Mouse (Mus musculus): ENCODE results near the gene Atp2c2. TPM values are rescaled to one million over a fixed set of nuclear protein-coding genes. Genes with fewer than 3 reads are reported as not detected.

Gene Atp2c2
- total and polyA plus RNA-seq, 3 experiments = 0.27 to 0.58 TPM; not detected in 1

- H3K4me1 ChIP-seq (ENCODE audit: control insufficient read depth in 1 of 2, insufficient read depth in 2 of 2, low read length in 2 of 2) = no peaks in the 10 kb centered on the region
Measured at GRCm38 (mm10) chr8:119709703-119710093, 9.9 kb downstream of the Atp2c2 start.

GRCm38 (mm10) chr8:119712226-119712625 is 12.4 kb downstream of the Atp2c2 start:
- no peak for DNase-seq (ENCODE audit: low read depth, low spot score)
- Histone ChIP-seq H3K9me3 (replicated peaks; ENCODE audit: insufficient read depth, low read length) (no peaks in the 10 kb centered on the region), H3K36me3 (ENCODE audit: control insufficient read depth in 1 of 2, insufficient read depth in 2 of 2, low read length in 2 of 2) (no peaks in the 10 kb centered on the region), H3K9ac (ENCODE audit: control insufficient read depth, low read depth, low read length, poor library complexity, severe bottlenecking) (no peak overlapping the region), H3K4me1 (ENCODE audit: control insufficient read depth in 1 of 2, insufficient read depth in 2 of 2, low read length in 2 of 2) (no peaks in the 10 kb centered on the region), H3K27ac (ENCODE audit: control insufficient read depth, low read depth, low read length) (no peak overlapping the region), H3K79me2 (ENCODE audit: control insufficient read depth, insufficient read depth, low read length, poor library complexity) (no peaks in the 10 kb centered on the region), H3K27me3 (ENCODE audit: control insufficient read depth in 1 of 2, insufficient read depth in 2 of 2, low read length in 2 of 2) (peaks cover 6 to 17% of the 10 kb centered on the region in 2 experiments; a peak in 3 of 4 replicates), H3K4me3 (ENCODE audit: control insufficient read depth in 1 of 2, insufficient read depth in 1 of 2, low read depth in 2 of 2, low read length in 2 of 2) (no peak overlapping the region)
- no peak for TF ChIP-seq MAFK (IDR thresholded peaks at IDR 0.05; ENCODE audit: borderline replicate concordance, low read depth, low read length)
- no peak for TF ChIP-seq ZKSCAN1 (IDR thresholded peaks at IDR 0.05; ENCODE audit: low read depth, low read length)

More at GRCm38 (mm10) chr8:119709703-119710093, 9.9 kb downstream of the Atp2c2 start:
- Histone ChIP-seq H3K27ac (ENCODE audit: control insufficient read depth, low read depth, low read length) (no peak overlapping the region), H3K27me3 (ENCODE audit: control insufficient read depth in 1 of 2, insufficient read depth in 2 of 2, low read length in 2 of 2) (peaks cover 3 to 8% of the 10 kb centered on the region in 2 experiments; a peak in 2 of 4 replicates), H3K9me3 (replicated peaks; ENCODE audit: insufficient read depth, low read length) (no peaks in the 10 kb centered on the region), H3K4me3 (ENCODE audit: control insufficient read depth in 1 of 2, insufficient read depth in 1 of 2, low read depth in 2 of 2, low read length in 2 of 2) (no peak overlapping the region), H3K79me2 (ENCODE audit: control insufficient read depth, insufficient read depth, low read length, poor library complexity) (no peaks in the 10 kb centered on the region), H3K9ac (ENCODE audit: control insufficient read depth, low read depth, low read length, poor library complexity, severe bottlenecking) (no peak overlapping the region), H3K36me3 (ENCODE audit: control insufficient read depth in 1 of 2, insufficient read depth in 2 of 2, low read length in 2 of 2) (no peaks in the 10 kb centered on the region)
- TF ChIP-seq HCFC1 (IDR thresholded peaks at IDR 0.05; ENCODE audit: low read depth, low read length) = no peak
- no peak for TF ChIP-seq POLR2AphosphoS5 (IDR thresholded peaks at IDR 0.05; ENCODE audit: borderline replicate concordance, low read depth, low read length)
- no peak for TF ChIP-seq POLR2A (IDR thresholded peaks at IDR 0.05; ENCODE audit: control insufficient read depth in 1 of 2, insufficient read depth in 1 of 2, low read depth in 1 of 2, low read length in 2 of 2, poor library complexity in 1 of 2)
- no peak for TF ChIP-seq MEF2A (IDR thresholded peaks at IDR 0.05; ENCODE audit: extremely low read depth, insufficient replicate concordance, low read depth, low read length, poor library complexity, severe bottlenecking)
- DNase-seq (ENCODE audit: low read depth, low spot score) = no peak

GRCm38 (mm10) chr8:119713421-119713820 is 13.6 kb downstream of the Atp2c2 start:
- DNase-seq (ENCODE audit: low read depth, low spot score) = no peak
- no peak overlapping the region for H3K27ac ChIP-seq (ENCODE audit: control insufficient read depth, low read depth, low read length)
- H3K79me2 ChIP-seq (ENCODE audit: control insufficient read depth, insufficient read depth, low read length, poor library complexity) = no peaks in the 10 kb centered on the region
- H3K4me3 ChIP-seq (ENCODE audit: control insufficient read depth in 1 of 2, insufficient read depth in 1 of 2, low read depth in 2 of 2, low read length in 2 of 2) = no peak overlapping the region
- H3K36me3 ChIP-seq (ENCODE audit: control insufficient read depth in 1 of 2, insufficient read depth in 2 of 2, low read length in 2 of 2) = no peaks in the 10 kb centered on the region; a peak in 1 of 4 replicates
- no peak overlapping the region for H3K9ac ChIP-seq (ENCODE audit: control insufficient read depth, low read depth, low read length, poor library complexity, severe bottlenecking)
- TF ChIP-seq BHLHE40 (IDR thresholded peaks at IDR 0.05; ENCODE audit: borderline replicate concordance, low read depth, low read length) (no peak), USF1 (IDR thresholded peaks at IDR 0.05; ENCODE audit: low read depth, low read length) (no peak), UBTF (IDR thresholded peaks at IDR 0.05; ENCODE audit: borderline replicate concordance, insufficient read depth, low read depth, low read length) (no peak), CTCF (IDR thresholded peaks at IDR 0.05 in 2 of 3, conservative IDR thresholded peaks at IDR 0.05 in 1 of 3; ENCODE audit: control insufficient read depth in 1 of 3, insufficient read depth in 1 of 3, low read depth in 2 of 3, low read length in 3 of 3, poor library complexity in 1 of 3, severe bottlenecking in 1 of 3) (no peak), HCFC1 (IDR thresholded peaks at IDR 0.05; ENCODE audit: low read depth, low read length) (no peak), MAX (IDR thresholded peaks at IDR 0.05; ENCODE audit: low read length) (no peak), ZNF384 (IDR thresholded peaks at IDR 0.05; ENCODE audit: low read depth, low read length) (no peak), RAD21 (IDR thresholded peaks at IDR 0.05; ENCODE audit: low read depth, low read length) (no peak), MEF2A (IDR thresholded peaks at IDR 0.05; ENCODE audit: extremely low read depth, insufficient replicate concordance, low read depth, low read length, poor library complexity, severe bottlenecking) (no peak), EP300 (IDR thresholded peaks at IDR 0.05; ENCODE audit: low read depth in 1 of 2, low read length in 2 of 2) (no peak), POLR2AphosphoS5 (IDR thresholded peaks at IDR 0.05; ENCODE audit: borderline replicate concordance, low read depth, low read length) (no peak), TAL1 (IDR thresholded peaks at IDR 0.05; ENCODE audit: low read length) (no peak), MYC (IDR thresholded peaks at IDR 0.05; ENCODE audit: low read depth, low read length) (no peak), MXI1 (IDR thresholded peaks at IDR 0.05; ENCODE audit: low read depth, low read length) (no peak), MAFK (IDR thresholded peaks at IDR 0.05; ENCODE audit: borderline replicate concordance, low read depth, low read length) (no peak), TCF12 (IDR thresholded peaks at IDR 0.05; ENCODE audit: low read depth, low read length) (no peak)
- no peaks in the 10 kb centered on the region for H3K4me1 ChIP-seq (ENCODE audit: control insufficient read depth in 1 of 2, insufficient read depth in 2 of 2, low read length in 2 of 2)
- peaks cover 6 to 17% of the 10 kb centered on the region in 2 experiments; a peak in 3 of 4 replicates for H3K27me3 ChIP-seq (ENCODE audit: control insufficient read depth in 1 of 2, insufficient read depth in 2 of 2, low read length in 2 of 2)
- H3K9me3 ChIP-seq (replicated peaks; ENCODE audit: insufficient read depth, low read length) = no peaks in the 10 kb centered on the region
